Mouse (Mus musculus): Measurements from ENCODE around the gene Pgbd5.

DNA sequence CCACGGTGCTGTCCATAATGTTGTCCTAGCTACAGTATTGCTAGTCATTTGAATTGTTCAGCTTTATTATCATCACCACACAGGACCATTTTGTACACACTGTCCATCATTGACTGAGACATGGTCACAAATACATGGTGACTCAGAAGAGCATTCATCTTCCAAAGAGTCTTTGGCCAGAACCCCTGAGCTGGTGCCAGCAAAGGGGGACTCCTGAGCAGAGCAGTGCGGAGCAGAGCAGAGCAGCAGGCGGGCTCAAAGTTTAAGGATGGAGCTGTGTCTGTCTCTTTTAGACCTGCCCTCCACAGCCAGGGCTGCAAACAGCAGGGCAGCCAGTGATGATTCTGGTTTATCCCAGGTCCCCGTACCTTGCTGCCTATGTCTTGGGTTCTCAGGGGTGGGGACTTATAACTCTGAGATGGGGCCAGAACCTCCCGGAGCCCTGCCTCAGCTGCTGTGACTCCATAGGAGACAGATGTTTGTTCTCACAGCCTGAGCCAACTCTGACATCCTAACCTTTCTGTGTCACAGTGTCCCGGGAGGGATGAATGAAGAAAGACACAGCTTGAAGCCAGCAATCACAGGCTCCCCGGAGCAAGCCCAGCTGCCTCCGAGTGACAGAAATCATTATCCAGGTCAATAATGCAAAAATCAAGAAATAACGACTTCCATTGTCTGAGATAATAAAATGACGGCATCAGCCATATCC is 9.7 kb upstream of the Pgbd5 start:
- TF ChIP-seq CTCF (IDR thresholded peaks at IDR 0.05; ENCODE audit: control insufficient read depth, insufficient read depth, low read length), result no peak
- TF ChIP-seq POLR2A (IDR thresholded peaks at IDR 0.05; ENCODE audit: borderline replicate concordance, control insufficient read depth, low read depth, low read length), result no peak
